Mouse (Mus musculus) liver, embryonic 14.5 days (tissue): ENCODE data around the gene Gm12184.

Experiments
- CTCF ChIP-seq: IDR thresholded peaks from 2 replicates; pipeline ENCODE4 v1.5.1; 2016; ENCODE audit warnings: antibody characterized with exemption, low read depth, control low read depth
- EP300 ChIP-seq: IDR thresholded peaks from 2 replicates; pipeline ENCODE4 v1.6.1; 2016; ENCODE audit warnings: antibody characterized with exemption, low read depth

GRCm38 (mm10) chr11:48798308-48798707, 28.1 kb downstream of the Gm12184 start:
- no peak for TF ChIP-seq CTCF
- TF ChIP-seq EP300: no peak
